Mouse (Mus musculus) testis, adult 2 months (tissue): ENCODE results near the gene St6gal2. TPM values are rescaled to one million over a fixed set of nuclear protein-coding genes. Genes with fewer than 3 reads are reported as not detected.

Experiments used
- H3K27ac ChIP-seq: fragments of 200-500 bp; 2 replicates; pipeline ENCODE4 v1.5.1; 2012; ENCODE audit warnings: low read depth, low read length; ENCODE audit not compliant: control insufficient read depth, insufficient read depth
- H3K27me3 ChIP-seq: fragments of 200-500 bp; 2 replicates; pipeline ENCODE4 v1.6.1; 2012; ENCODE audit warnings: mild to moderate bottlenecking, low read length, moderate library complexity; ENCODE audit not compliant: control insufficient read depth, insufficient read depth
- H3K36me3 ChIP-seq: fragments of 200-500 bp; 2 replicates; pipeline ENCODE4 v1.6.1; 2012; ENCODE audit warnings: mild to moderate bottlenecking, low read length; ENCODE audit not compliant: control insufficient read depth, insufficient read depth
- H3K4me1 ChIP-seq: fragments of 200-500 bp; 2 replicates; pipeline ENCODE4 v1.6.1; 2012; ENCODE audit warnings: low read length; ENCODE audit not compliant: control insufficient read depth, insufficient read depth
- H3K4me3 ChIP-seq: fragments of 200-500 bp; 2 replicates; pipeline ENCODE4 v1.5.1; 2012; ENCODE audit warnings: low read depth, mild to moderate bottlenecking, low read length, moderate library complexity, mixed read lengths; ENCODE audit not compliant: control insufficient read depth
- CTCF ChIP-seq: fragments of 200-500 bp; IDR thresholded peaks from 2 replicates; pipeline ENCODE4 v1.5.1; 2012; ENCODE audit warnings: low read depth, mild to moderate bottlenecking, inconsistent platforms, low read length, moderate library complexity; ENCODE audit not compliant: control insufficient read depth, insufficient read depth, insufficient replicate concordance
- POLR2A ChIP-seq: fragments of 200-500 bp; IDR thresholded peaks from 2 replicates; pipeline ENCODE4 v1.6.1; 2012; ENCODE audit warnings: low read depth, mild to moderate bottlenecking, inconsistent platforms, low read length, moderate library complexity; ENCODE audit not compliant: control insufficient read depth
- polyA plus RNA-seq: library from polyadenylated mRNA; depleted of rRNA; stranded (reverse); fragments of >200 nt; gene quantifications from 2 replicates; pipeline ENCODE4 v1.2.3, GENCODE M21; 2012; rRNA removed

The St6gal2 gene
- polyA plus RNA-seq = not detected in 2 replicates

DNA sequence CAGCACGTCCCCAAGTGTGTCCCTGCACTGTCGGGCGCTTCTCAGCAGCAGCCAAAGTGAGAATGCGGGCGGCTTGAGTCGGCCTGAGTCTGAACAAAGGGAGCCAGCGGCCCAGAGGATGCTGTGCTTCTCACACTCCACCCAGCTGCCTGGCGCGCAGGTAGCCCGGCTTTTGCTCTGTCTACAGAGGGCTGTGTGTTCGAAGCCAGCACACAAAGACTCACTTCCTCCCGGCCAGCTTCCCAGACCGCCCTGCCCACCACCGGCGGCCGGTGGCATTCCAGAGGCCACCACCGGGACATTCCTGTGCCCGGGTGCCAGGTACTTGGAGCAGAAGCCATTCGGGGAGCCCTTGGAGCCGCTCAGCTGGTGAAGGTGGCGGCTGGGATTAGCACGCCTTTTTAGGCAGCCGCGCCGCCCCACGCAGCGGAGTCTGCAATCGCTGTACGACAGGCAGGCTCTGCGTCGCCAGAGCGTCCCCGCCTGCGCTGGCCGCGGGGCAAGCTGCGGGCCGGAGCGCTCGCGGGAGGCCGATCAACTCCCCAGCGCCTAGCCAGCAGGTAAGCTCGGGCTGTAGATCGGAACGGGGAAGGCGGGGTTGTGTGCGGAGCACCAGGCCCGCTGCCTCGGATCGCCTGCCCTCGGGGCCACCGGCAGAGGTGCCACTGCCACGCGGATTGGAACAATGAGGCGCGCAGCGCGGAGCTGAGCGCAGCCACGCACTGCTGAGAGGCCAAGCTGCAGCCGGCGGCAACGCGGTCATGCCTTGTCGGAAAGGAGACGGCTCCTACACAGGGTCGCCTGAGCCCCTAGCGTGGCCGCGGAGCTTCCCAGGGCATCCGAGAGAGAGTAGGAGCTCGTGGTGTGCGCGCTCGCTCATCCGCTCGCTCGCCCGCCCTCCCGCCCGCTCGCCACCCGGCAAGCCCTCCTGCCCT lies at the start of gene St6gal2:
Gene St6gal2, plus strand, starts transcription at position 133 of the 935 bp plus-strand sequence.
- H3K4me3 ChIP-seq = peak within 1 kb of the TSS; percentile 11
- peaks cover 3% of the 10 kb centered on the region for H3K4me1 ChIP-seq
- TF ChIP-seq CTCF = no peak
- no peak for TF ChIP-seq POLR2A
- H3K36me3 ChIP-seq = no peaks in the 10 kb centered on the region
- H3K27ac ChIP-seq = no peak within 1 kb of the TSS
- H3K27me3 ChIP-seq = no peaks in the 10 kb centered on the region

DNA sequence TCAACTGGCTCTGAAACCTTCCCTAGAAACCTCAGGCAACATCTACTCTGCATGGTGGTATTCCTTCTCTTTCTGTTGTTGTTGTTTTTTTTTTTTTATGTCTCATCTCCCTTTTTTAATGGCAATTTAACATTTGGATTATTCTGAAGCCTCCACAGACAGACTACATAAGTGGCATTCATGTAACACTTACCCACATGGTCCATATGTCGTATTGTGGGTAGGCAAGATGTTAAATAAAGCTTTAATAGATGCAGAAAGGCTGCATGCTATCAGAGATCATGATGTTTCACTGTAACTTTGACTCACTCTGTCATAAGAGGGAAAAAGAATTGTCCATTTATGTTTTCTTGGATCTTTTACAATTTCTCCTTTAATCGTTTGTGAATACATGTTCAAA lies 39.1 kb upstream of the St6gal2 start:
- Histone ChIP-seq H3K27me3 (no peaks in the 10 kb centered on the region), H3K4me3 (no peak overlapping the region), H3K36me3 (no peaks in the 10 kb centered on the region), H3K27ac (no peak overlapping the region), H3K4me1 (no peaks in the 10 kb centered on the region)
- TF ChIP-seq POLR2A = no peak
- TF ChIP-seq CTCF = no peak

DNA sequence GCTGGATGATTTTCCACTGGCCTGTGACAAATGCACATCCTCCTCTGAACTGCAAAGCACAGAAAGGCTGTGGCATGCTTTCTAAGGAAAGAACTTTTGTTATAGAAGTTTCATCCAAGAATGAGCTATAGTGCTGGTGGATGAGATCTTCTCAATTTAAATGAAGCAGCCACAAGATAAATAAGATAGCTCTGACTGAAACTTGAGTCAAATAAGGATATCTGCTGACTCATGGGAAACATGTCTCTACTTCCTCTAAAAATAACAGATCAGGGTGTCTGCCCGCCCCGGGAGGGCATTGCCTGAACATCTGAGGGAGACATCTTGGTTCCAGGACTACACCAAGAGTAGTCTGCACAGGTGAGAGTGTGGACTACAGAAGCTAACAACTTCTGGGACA lies 28.7 kb upstream of the St6gal2 start:
- TF ChIP-seq POLR2A (no peak), CTCF (no peak)
- Histone ChIP-seq H3K27me3 (no peaks in the 10 kb centered on the region), H3K36me3 (no peaks in the 10 kb centered on the region), H3K27ac (no peak overlapping the region), H3K4me3 (no peak overlapping the region), H3K4me1 (no peaks in the 10 kb centered on the region)

DNA sequence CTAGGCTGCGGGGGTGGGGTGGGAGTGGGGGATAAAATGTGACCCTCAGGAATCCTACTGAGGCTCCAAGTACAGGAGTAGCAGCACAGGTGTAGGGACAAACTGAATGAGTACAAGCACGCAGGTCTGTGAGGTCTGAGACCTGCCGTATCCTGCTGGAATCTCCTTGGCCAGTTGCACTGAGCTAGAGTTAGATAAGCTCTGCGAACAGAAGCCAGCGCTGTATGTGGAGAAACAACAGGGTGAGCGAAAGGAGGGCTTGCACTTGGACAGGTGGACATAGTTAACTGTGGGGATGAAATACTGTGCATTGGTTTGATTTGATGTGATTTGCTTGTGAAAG lies 974 bp downstream of the St6gal2 start:
- Histone ChIP-seq H3K27ac (no peak overlapping the region), H3K4me3 (no peak overlapping the region; the same call in 1 of the 2 replicates), H3K4me1 (peaks cover 3% of the 10 kb centered on the region), H3K36me3 (no peaks in the 10 kb centered on the region), H3K27me3 (no peaks in the 10 kb centered on the region)
- no peak for TF ChIP-seq CTCF
- no peak for TF ChIP-seq POLR2A

DNA sequence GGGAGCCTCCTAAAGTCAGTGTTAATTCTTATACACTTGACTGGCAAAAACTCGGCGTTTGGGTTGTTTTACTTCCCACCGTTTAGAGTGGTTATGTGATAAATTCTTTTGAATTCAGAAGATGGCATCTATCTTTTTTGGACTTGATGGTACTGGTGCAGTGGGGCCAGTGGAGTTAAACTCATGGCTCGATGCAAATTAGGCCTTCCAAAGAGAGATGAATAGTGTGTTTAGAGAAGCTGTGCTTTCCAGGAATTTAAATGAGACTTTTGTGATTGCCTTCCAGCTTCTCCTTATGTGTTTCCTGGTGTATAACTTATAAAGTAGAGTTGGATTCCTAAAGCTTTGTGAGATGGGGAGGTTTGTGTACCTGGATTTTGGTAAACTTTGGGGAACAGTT lies 1.5 kb downstream of the St6gal2 start:
- no peaks in the 10 kb centered on the region for H3K36me3 ChIP-seq
- H3K4me3 ChIP-seq = no peak overlapping the region
- H3K27ac ChIP-seq = no peak overlapping the region
- H3K4me1 ChIP-seq = peaks cover 3% of the 10 kb centered on the region
- TF ChIP-seq POLR2A = no peak
- TF ChIP-seq CTCF = no peak
- H3K27me3 ChIP-seq = no peaks in the 10 kb centered on the region

DNA sequence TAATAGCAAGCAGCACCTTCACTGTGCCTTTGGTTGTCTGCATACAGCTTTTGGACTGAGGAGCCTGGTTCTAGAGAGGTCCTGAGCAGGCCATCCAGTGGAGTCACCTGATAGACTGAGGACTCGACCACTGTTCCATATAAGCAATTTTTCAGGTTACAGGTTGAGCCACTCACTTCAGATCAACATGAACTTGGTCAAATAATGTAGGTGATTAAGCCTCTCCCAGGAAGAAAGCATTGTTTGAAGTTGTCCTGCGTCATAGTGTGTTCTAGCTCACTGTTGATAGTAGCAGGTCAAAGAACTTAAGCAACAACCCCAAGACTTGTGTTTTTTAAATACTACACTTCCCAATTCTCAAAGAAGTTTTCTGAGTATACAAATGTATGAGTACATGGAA lies 5.8 kb downstream of the St6gal2 start:
- H3K4me3 ChIP-seq = no peak overlapping the region
- TF ChIP-seq CTCF (no peak), POLR2A (no peak)
- H3K36me3 ChIP-seq = no peaks in the 10 kb centered on the region

DNA sequence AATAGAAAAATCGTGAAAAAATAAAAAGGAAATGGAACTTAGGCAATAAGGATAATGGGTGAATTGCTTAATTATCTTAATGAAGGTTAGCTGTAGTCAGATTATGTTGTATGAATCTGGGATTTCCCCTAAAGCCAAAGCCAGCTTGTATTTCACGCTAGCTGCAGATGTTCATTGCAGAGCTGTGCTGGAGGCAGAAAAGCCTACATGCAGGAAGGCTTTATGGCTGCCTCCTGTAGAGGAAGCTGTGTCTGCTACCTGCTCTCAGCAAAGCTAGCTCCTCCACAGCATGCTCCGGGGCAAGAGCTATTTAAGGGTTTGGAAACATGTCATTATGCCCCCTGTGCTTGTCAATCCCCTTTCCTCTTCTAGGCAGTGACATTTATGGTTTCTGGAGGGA lies 9.3 kb downstream of the St6gal2 start:
- Histone ChIP-seq H3K27me3 (no peaks in the 10 kb centered on the region), H3K4me3 (no peak overlapping the region), H3K27ac (no peak overlapping the region), H3K36me3 (no peaks in the 10 kb centered on the region), H3K4me1 (no peaks in the 10 kb centered on the region)
- TF ChIP-seq CTCF = no peak
- no peak for TF ChIP-seq POLR2A

More for the DNA sequence above, 5.8 kb downstream of the St6gal2 start:
- Histone ChIP-seq H3K4me1 (no peaks in the 10 kb centered on the region; the same call in 1 of the 2 replicates), H3K27me3 (no peaks in the 10 kb centered on the region), H3K27ac (no peak overlapping the region)
